Mouse (Mus musculus): ENCODE measurements around the gene Hexb. TPM values are rescaled to one million over a fixed set of nuclear protein-coding genes. Genes with fewer than 3 reads are reported as not detected.
"Not testable (repeated sequence)": the region's sequence is repeated elsewhere in the genome, so short reads cannot be mapped to it uniquely, and the experiment has no call there.

Hexb gene
- total and polyA plus RNA-seq, 3 experiments, result 31.0 to 75.7 (median 37.9) TPM

DNA sequence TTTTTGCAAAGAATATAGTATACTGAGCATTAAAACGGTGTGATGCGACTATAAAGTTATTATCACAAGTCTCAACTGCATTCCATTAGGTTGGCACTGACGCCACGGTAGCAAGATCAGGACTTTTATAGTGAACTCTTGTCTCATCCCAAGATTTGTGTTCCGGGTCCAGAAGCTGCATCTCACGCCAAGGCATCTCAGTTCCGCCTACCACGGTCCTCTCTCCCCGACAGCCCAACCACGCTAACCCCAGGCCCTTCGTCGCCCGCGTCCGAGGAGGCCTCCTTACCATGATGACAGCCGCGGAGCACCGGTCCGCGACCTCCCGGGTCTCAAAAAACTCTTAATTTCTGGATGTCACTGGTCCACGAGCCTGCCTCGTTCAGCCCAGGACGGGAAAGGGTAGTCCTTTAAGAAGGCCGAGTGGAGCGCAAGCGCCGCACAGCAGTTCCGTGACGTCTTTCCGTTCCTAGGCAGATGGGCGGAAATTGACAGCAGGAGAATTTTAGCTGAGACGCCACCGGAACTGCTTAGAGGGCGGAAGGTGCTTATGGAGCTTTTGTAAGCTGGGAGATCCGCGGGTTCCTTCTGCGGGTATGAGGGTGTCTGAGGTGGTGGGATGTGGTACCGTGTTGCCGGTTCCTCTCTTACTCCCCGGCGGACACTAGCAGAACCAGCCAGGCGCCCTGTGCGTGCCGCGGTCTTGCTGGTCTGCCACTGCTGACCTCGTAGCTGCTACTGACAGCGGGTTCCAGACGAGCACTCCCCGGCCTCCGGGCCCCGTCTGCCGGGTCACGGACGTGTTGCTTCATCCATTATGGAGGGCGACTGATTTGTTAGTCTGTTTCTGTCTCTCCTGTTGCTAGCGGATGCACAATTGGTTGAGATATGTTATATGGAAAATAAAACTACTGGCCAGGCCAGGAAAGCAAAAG, 60.4 kb downstream of the Hexb start, which contains the start of the genes Gfm2 and Nsa2 (continued):
- TF ChIP-seq RAD21 (IDR thresholded peaks at IDR 0.05; ENCODE audit: low read depth, low read length), result no peak
- TF ChIP-seq ZNF384 (IDR thresholded peaks at IDR 0.05; ENCODE audit: low read depth, low read length), result no peak
- peak; percentile 47; the same call in 1 of the 2 replicates for TF ChIP-seq POLR2AphosphoS2 (IDR thresholded peaks at IDR 0.05; ENCODE audit: low read depth, low read length)
- TF ChIP-seq ELF1 (IDR thresholded peaks at IDR 0.05; ENCODE audit: low read depth, low read length), result peak; percentile 90

DNA sequence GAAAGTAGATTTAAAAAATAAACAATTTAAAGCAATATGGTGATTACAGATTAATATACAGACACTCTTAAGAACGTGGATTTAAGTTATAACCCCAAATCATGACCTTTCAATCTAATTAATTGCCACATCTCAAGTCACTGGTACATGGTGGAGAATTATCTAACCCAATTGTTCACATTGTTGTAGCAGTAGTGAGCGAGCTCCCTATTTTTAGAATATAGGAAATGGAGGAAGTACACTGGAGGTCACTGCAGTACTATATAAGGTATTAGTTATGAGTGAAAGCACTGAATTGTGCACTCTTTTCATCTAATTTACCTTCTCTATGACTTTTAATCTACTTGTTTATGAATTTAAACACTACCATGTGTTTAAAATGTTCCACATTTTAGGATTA, 67.7 kb downstream of the Hexb start:
- H3K9me3 ChIP-seq (replicated peaks; ENCODE audit: low read length); H3K27ac ChIP-seq (ENCODE audit: insufficient read depth, low read depth); H3K27me3 ChIP-seq (replicated peaks); H3K4me3 ChIP-seq (replicated peaks in 1 of 3; ENCODE audit: low read depth in 2 of 3, low read length in 2 of 3, poor library complexity in 1 of 3); H3K4me2 ChIP-seq (ENCODE audit: insufficient read depth, low read depth, poor library complexity, severe bottlenecking); H3K9ac ChIP-seq (ENCODE audit: insufficient read depth, low read depth); in situ Hi-C loops (cut with MboI; ENCODE audit: low pct_ligation_motif_present, low pct_unique_long_range_greater_than_20kb, low sequenced_read_pairs); dilution Hi-C loops (cut with MboI; ENCODE audit: extremely low pct_ligation_motif_present, extremely low pct_unique_long_range_greater_than_20kb, low sequenced_read_pairs); DNase-seq (ENCODE audit: extremely low read depth); H3K4me1 ChIP-seq (ENCODE audit: control insufficient read depth in 1 of 2, insufficient read depth in 2 of 2); H3K79me2 ChIP-seq (replicated peaks; ENCODE audit: control insufficient read depth, extremely low read depth, insufficient read depth, poor library complexity, severe bottlenecking): not testable (repeated sequence)
- peaks cover 22 to 40% of the 10 kb centered on the region in 2 experiments for H3K36me3 ChIP-seq (replicated peaks in 1 of 2; ENCODE audit: control insufficient read depth in 1 of 2, insufficient read depth in 1 of 2, low read length in 1 of 2)

DNA sequence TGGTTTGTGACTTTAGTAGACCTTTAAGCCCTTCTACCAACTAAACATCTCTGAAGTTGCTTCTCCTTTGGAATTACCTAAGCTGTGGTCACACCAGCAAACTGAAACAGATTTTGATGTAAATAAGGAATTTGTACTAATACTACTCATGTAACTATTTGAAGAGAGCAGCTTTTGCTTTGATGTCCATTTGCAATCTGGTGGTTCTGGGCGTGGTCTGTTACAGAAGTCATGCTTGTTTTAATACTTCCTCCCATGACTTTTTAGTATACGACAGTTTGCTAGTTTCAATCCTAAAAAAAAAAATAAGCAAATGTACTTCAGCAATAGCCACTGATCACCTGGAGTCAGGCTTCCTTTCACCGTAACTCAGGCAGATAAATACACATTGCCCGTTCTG, 68.5 kb downstream of the Hexb start:
- in situ Hi-C loops (cut with MboI; ENCODE audit: low pct_ligation_motif_present, low pct_unique_long_range_greater_than_20kb, low sequenced_read_pairs); H3K27ac ChIP-seq (ENCODE audit: insufficient read depth, low read depth); H3K4me1 ChIP-seq (ENCODE audit: control insufficient read depth in 1 of 2, insufficient read depth in 2 of 2); H3K9ac ChIP-seq (ENCODE audit: insufficient read depth, low read depth); dilution Hi-C loops (cut with MboI; ENCODE audit: extremely low pct_ligation_motif_present, extremely low pct_unique_long_range_greater_than_20kb, low sequenced_read_pairs); H3K4me3 ChIP-seq (replicated peaks in 1 of 3; ENCODE audit: low read depth in 2 of 3, low read length in 2 of 3, poor library complexity in 1 of 3); H3K79me2 ChIP-seq (replicated peaks; ENCODE audit: control insufficient read depth, extremely low read depth, insufficient read depth, poor library complexity, severe bottlenecking); H3K4me2 ChIP-seq (ENCODE audit: insufficient read depth, low read depth, poor library complexity, severe bottlenecking); DNase-seq (ENCODE audit: extremely low read depth); H3K27me3 ChIP-seq (replicated peaks); H3K9me3 ChIP-seq (replicated peaks; ENCODE audit: low read length): not testable (repeated sequence)
- H3K36me3 ChIP-seq (replicated peaks in 1 of 2; ENCODE audit: control insufficient read depth in 1 of 2, insufficient read depth in 1 of 2, low read length in 1 of 2), result peaks cover 17 to 33% of the 10 kb centered on the region in 2 experiments

Other genes with a start within 250 kb of the Hexb start
- gene 1700029F12Rik, start 164.0 kb downstream of the Hexb start, total RNA-seq (2012; rRNA removed), result not detected in 2 replicates
- gene 1700029F12Rik, start 164.0 kb downstream of the Hexb start, total RNA-seq (2014; rRNA removed), result not detected in 2 replicates
- gene 1700029F12Rik, start 164.0 kb downstream of the Hexb start, polyA plus RNA-seq (2012; ENCODE audit: insufficient read length, low read depth), result not detected in 2 replicates
- gene Fam169a, start 131.1 kb downstream of the Hexb start, total RNA-seq (2012; rRNA removed), result 0.42 and 0.55 TPM in 2 replicates
- gene Fam169a, start 131.1 kb downstream of the Hexb start, total RNA-seq (2014; rRNA removed), result not detected in 2 replicates
- gene Fam169a, start 131.1 kb downstream of the Hexb start, polyA plus RNA-seq (2012; ENCODE audit: insufficient read length, low read depth), result 0.64 and 0.79 TPM in 2 replicates
- 3.7 and 3.9 TPM in 2 replicates for gene Gm6169, start 99.1 kb downstream of the Hexb start, total RNA-seq (2012; rRNA removed)
- gene Gm6169, start 99.1 kb downstream of the Hexb start, total RNA-seq (2014; rRNA removed), result 12.8 and 17.6 TPM in 2 replicates
- 3.8 and 4.4 TPM in 2 replicates for gene Gm6169, start 99.1 kb downstream of the Hexb start, polyA plus RNA-seq (2012; ENCODE audit: insufficient read length, low read depth)
- 34.8 and 38.0 TPM in 2 replicates for gene Gfm2, start 60.4 kb downstream of the Hexb start, total RNA-seq (2012; rRNA removed)
- 35.5 and 40.3 TPM in 2 replicates for gene Gfm2, start 60.4 kb downstream of the Hexb start, total RNA-seq (2014; rRNA removed)
- 37.4 and 42.1 TPM in 2 replicates for gene Gfm2, start 60.4 kb downstream of the Hexb start, polyA plus RNA-seq (2012; ENCODE audit: insufficient read length, low read depth)
- gene Nsa2, start 60.4 kb downstream of the Hexb start, total RNA-seq (2012; rRNA removed), result 152 and 159 TPM in 2 replicates
- gene Nsa2, start 60.4 kb downstream of the Hexb start, total RNA-seq (2014; rRNA removed), result 126 and 138 TPM in 2 replicates
- gene Nsa2, start 60.4 kb downstream of the Hexb start, polyA plus RNA-seq (2012; ENCODE audit: insufficient read length, low read depth), result 305 and 312 TPM in 2 replicates
- 3.7 and 3.9 TPM in 2 replicates for gene Enc1, start 42.7 kb upstream of the Hexb start, total RNA-seq (2012; rRNA removed)
- gene Enc1, start 42.7 kb upstream of the Hexb start, total RNA-seq (2014; rRNA removed), result 5.5 and 6.4 TPM in 2 replicates
- 6.1 and 7.0 TPM in 2 replicates for gene Enc1, start 42.7 kb upstream of the Hexb start, polyA plus RNA-seq (2012; ENCODE audit: insufficient read length, low read depth)